Mouse (Mus musculus) lung, embryonic 15.5 days (tissue): Measurements from ENCODE around the gene Pla1a. TPM values are rescaled to one million over a fixed set of nuclear protein-coding genes. Genes with fewer than 3 reads are reported as not detected.

ENCODE experiments used
- ATAC-seq: fragments of 200-750 bp; cut with Nextera tagmentation; 2 replicates; pipeline ENCODE4 v1.8.0; 2017; ENCODE audit warnings: moderate number of reproducible peaks, borderline replicate concordance; ENCODE audit not compliant: low FRiP score, low TSS enrichment; ENCODE audit errors: extremely low read depth
- H3K27ac ChIP-seq: fragments of 300-500 bp; sonication (generic); 2 replicates; pipeline ENCODE4 v1.5.1; 2015; ENCODE audit warnings: moderate library complexity, mild to moderate bottlenecking, inconsistent platforms
- H3K27me3 ChIP-seq: fragments of 300-500 bp; sonication (generic); 2 replicates; pipeline ENCODE4 v1.6.1; 2015; ENCODE audit warnings: inconsistent platforms
- H3K36me3 ChIP-seq: fragments of 300-500 bp; sonication (generic); 2 replicates; pipeline ENCODE4 v1.6.1; 2015; ENCODE audit warnings: inconsistent platforms
- H3K4me1 ChIP-seq: fragments of 300-500 bp; sonication (generic); 2 replicates; pipeline ENCODE4 v1.6.1; 2015; ENCODE audit warnings: inconsistent platforms
- H3K4me2 ChIP-seq: fragments of 300-500 bp; sonication (generic); 2 replicates; pipeline ENCODE4 v1.6.1; 2015; ENCODE audit warnings: inconsistent platforms, mild to moderate bottlenecking, moderate library complexity
- H3K4me3 ChIP-seq: fragments of 300-500 bp; sonication (generic); 2 replicates; pipeline ENCODE4 v1.5.1; 2015; ENCODE audit warnings: mild to moderate bottlenecking, inconsistent platforms
- H3K9ac ChIP-seq: fragments of 300-500 bp; sonication (generic); 2 replicates; pipeline ENCODE4 v1.6.1; 2015; ENCODE audit warnings: inconsistent platforms
- H3K9me3 ChIP-seq: fragments of 300-500 bp; sonication (generic); 2 replicates; pipeline ENCODE4 v1.6.1; 2016; ENCODE audit warnings: inconsistent platforms
- WGBS: fragments of 180-500 bp; shearing (Covaris S2); methylation state at CpG from one replicate; pipeline ENCODE4 v1.1.7; 2015; 5-methylcytosine and 5-hydroxymethylcytosine counted together
- polyA plus RNA-seq: library from polyadenylated mRNA; unstranded; fragments of >200 nt; fragmentation: Nextera tagmentation; extraction: Ambion mirVana; gene quantifications from 2 replicates; pipeline ENCODE4 v1.2.1, GENCODE M21; 2015

Gene Pla1a
- polyA plus RNA-seq, 1 experiment from 2014 or later = 0.66 TPM

- Histone ChIP-seq H3K36me3 (no peaks in the 10 kb centered on the region), H3K4me2 (no peak overlapping the region), H3K4me1 (no peaks in the 10 kb centered on the region), H3K9ac (no peak overlapping the region), H3K27ac (no peak overlapping the region), H3K9me3 (no peaks in the 10 kb centered on the region), H3K27me3 (no peaks in the 10 kb centered on the region), H3K4me3 (no peak overlapping the region)
- WGBS = 100% methylated on average over 8 of the region's 8 CpGs
- ATAC-seq = no peak
Observed at GRCm38 (mm10) chr16:38408416-38408815, 24.5 kb downstream of the Pla1a start.

- ATAC-seq = no peak
- H3K27me3 ChIP-seq = no peaks in the 10 kb centered on the region
- no peaks in the 10 kb centered on the region for H3K9me3 ChIP-seq
- 45% methylated on average over 5 of the region's 5 CpGs for WGBS
- H3K4me1 ChIP-seq = no peaks in the 10 kb centered on the region
- H3K36me3 ChIP-seq = no peaks in the 10 kb centered on the region
- H3K4me3 ChIP-seq = no peak overlapping the region
- no peak overlapping the region for H3K27ac ChIP-seq
- H3K9ac ChIP-seq = no peak overlapping the region
- no peak overlapping the region for H3K4me2 ChIP-seq
Observed at GRCm38 (mm10) chr16:38407584-38407983, 25.4 kb downstream of the Pla1a start.

- Histone ChIP-seq H3K4me1 (no peaks in the 10 kb centered on the region), H3K4me3 (no peak overlapping the region), H3K4me2 (no peak overlapping the region), H3K27ac (no peak overlapping the region), H3K27me3 (no peaks in the 10 kb centered on the region), H3K36me3 (no peaks in the 10 kb centered on the region), H3K9me3 (no peaks in the 10 kb centered on the region), H3K9ac (no peak overlapping the region)
- 65% methylated on average over 6 of the region's 6 CpGs for WGBS
- ATAC-seq = no peak
Observed at GRCm38 (mm10) chr16:38406708-38407107, 26.2 kb downstream of the Pla1a start.

- ATAC-seq = no peak
- Histone ChIP-seq H3K9me3 (no peaks in the 10 kb centered on the region), H3K4me3 (no peak overlapping the region), H3K4me2 (no peak overlapping the region), H3K4me1 (no peaks in the 10 kb centered on the region), H3K27me3 (no peaks in the 10 kb centered on the region), H3K27ac (no peak overlapping the region), H3K9ac (no peak overlapping the region), H3K36me3 (no peaks in the 10 kb centered on the region)
- 64% methylated on average over 5 of the region's 5 CpGs for WGBS
Observed at GRCm38 (mm10) chr16:38406293-38406692, 26.7 kb downstream of the Pla1a start.

- Histone ChIP-seq H3K4me2 (no peak overlapping the region), H3K4me1 (peaks cover 14% of the 10 kb centered on the region), H3K27me3 (no peaks in the 10 kb centered on the region), H3K9me3 (no peaks in the 10 kb centered on the region), H3K27ac (no peak overlapping the region), H3K4me3 (no peak overlapping the region), H3K36me3 (no peaks in the 10 kb centered on the region), H3K9ac (no peak overlapping the region)
- 86% methylated on average over 7 of the region's 7 CpGs for WGBS
- ATAC-seq = no peak
Observed at GRCm38 (mm10) chr16:38403639-38404038, 29.3 kb downstream of the Pla1a start.

DNA sequence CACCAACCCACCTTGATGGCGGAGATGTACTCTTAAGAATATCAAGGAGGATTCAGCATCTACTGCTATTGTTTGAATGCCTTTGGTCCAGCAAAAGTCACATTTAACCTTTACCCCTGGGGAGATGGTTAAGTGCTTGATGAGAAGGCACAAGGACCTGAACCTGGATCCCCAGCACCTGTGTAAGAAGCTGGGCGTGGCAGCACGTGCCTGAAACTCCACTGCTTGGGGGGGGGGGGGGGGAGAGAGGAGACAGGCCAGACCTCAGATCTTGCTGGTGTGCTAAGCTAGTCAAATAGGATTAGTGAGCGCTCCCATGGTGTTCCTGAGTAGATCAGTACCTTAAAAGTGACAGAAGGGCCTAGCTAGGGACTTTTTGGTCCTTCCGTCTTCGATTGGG, 31.5 kb downstream of the Pla1a start:
- no peak overlapping the region for H3K27ac ChIP-seq
- WGBS = 81% methylated on average over 6 of the region's 6 CpGs
- peaks cover 16% of the 10 kb centered on the region for H3K4me1 ChIP-seq
- no peak for ATAC-seq
- H3K36me3 ChIP-seq = no peaks in the 10 kb centered on the region
- H3K9me3 ChIP-seq = no peaks in the 10 kb centered on the region
- no peak overlapping the region for H3K9ac ChIP-seq
- H3K4me3 ChIP-seq = no peak overlapping the region
- no peaks in the 10 kb centered on the region for H3K27me3 ChIP-seq
- no peak overlapping the region for H3K4me2 ChIP-seq

DNA sequence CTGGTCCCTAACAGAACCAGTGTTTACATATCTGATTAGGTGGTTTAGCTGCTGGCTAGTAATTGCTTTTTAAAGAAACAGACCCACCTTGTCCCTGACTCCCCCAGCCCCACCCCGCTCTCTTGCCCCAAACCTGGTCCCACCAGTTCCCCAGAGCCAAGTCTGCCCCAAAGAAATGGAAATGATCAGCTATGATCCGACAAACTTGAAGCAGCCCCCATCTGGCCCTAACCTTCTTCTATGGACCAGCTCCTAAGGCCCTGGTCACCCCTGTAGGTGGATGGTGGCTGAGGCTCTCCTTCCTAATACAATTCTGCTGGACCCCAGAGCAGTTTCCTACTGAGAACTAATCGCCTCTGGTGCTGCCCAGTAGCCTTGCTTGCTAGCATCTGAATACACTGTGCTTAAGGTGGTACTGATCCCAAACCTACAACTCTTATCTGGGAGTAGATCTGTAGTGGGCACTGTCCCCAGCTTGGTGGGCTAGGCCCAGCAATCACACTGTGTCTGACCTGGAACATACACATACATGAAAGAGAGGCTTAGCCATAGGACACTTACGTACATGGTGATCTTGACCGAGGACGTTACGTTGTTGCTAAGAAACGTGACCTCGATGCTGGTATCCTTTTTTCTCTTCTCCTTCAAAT, 32.5 kb downstream of the Pla1a start:
- 69% methylated on average over 9 of the region's 9 CpGs for WGBS

GRCm38 (mm10) chr16:38399531-38400231, 33.3 kb downstream of the Pla1a start:
- Histone ChIP-seq H3K9me3 (no peaks in the 10 kb centered on the region), H3K4me3 (peak overlapping the region; percentile 30), H3K9ac (peak overlapping the region; percentile 32; the same call in 1 of the 2 replicates), H3K4me2 (peak overlapping the region; percentile 59), H3K4me1 (peaks cover 22% of the 10 kb centered on the region), H3K27ac (peak overlapping the region; percentile 29; the same call in 1 of the 2 replicates), H3K36me3 (no peaks in the 10 kb centered on the region), H3K27me3 (no peaks in the 10 kb centered on the region)
- ATAC-seq = peak; percentile 85
- 15% methylated on average over 17 of the region's 17 CpGs for WGBS

More for the DNA sequence above, 32.5 kb downstream of the Pla1a start:
- Histone ChIP-seq H3K4me1 (peaks cover 22% of the 10 kb centered on the region), H3K27ac (0 out of 2 replicates have a peak overlapping the region, but pooled peaks have one; percentile 29), H3K4me2 (peak overlapping the region; percentile 59), H3K36me3 (no peaks in the 10 kb centered on the region), H3K4me3 (peak overlapping the region; percentile 30), H3K9ac (peak overlapping the region; percentile 32; the same call in 1 of the 2 replicates), H3K27me3 (no peaks in the 10 kb centered on the region), H3K9me3 (no peaks in the 10 kb centered on the region)
- ATAC-seq = no peak

- ATAC-seq = peak; percentile 16; the same call in 1 of the 2 replicates
- Histone ChIP-seq H3K27ac (peak overlapping the region; percentile 29; the same call in 1 of the 2 replicates), H3K36me3 (no peaks in the 10 kb centered on the region), H3K4me2 (peak overlapping the region; percentile 59), H3K27me3 (no peaks in the 10 kb centered on the region), H3K9me3 (no peaks in the 10 kb centered on the region), H3K9ac (no peak overlapping the region), H3K4me1 (peaks cover 22% of the 10 kb centered on the region), H3K4me3 (no peak overlapping the region)
- WGBS = 74% methylated on average over 3 of the region's 3 CpGs
Observed at GRCm38 (mm10) chr16:38399076-38399475, 33.9 kb downstream of the Pla1a start.

GRCm38 (mm10) chr16:38398266-38398665, 34.7 kb downstream of the Pla1a start:
- no peak overlapping the region for H3K4me3 ChIP-seq
- H3K4me2 ChIP-seq = no peak overlapping the region
- WGBS = 92% methylated on average over 6 of the region's 6 CpGs
- H3K9ac ChIP-seq = no peak overlapping the region
- no peaks in the 10 kb centered on the region for H3K27me3 ChIP-seq
- no peaks in the 10 kb centered on the region for H3K36me3 ChIP-seq
- no peak for ATAC-seq
- H3K27ac ChIP-seq = no peak overlapping the region
- peaks cover 22% of the 10 kb centered on the region for H3K4me1 ChIP-seq
- H3K9me3 ChIP-seq = no peaks in the 10 kb centered on the region

GRCm38 (mm10) chr16:38396155-38396554, 36.8 kb downstream of the Pla1a start:
- no peaks in the 10 kb centered on the region for H3K36me3 ChIP-seq
- WGBS = 24% methylated on average over 13 of the region's 13 CpGs
- peak overlapping the region; percentile 40 for H3K4me2 ChIP-seq
- H3K9me3 ChIP-seq = no peaks in the 10 kb centered on the region
- no peak overlapping the region for H3K4me3 ChIP-seq
- no peak overlapping the region for H3K27ac ChIP-seq
- peaks cover 22% of the 10 kb centered on the region for H3K4me1 ChIP-seq
- ATAC-seq = peak; percentile 37; the same call in 1 of the 2 replicates
- no peaks in the 10 kb centered on the region for H3K27me3 ChIP-seq
- H3K9ac ChIP-seq = no peak overlapping the region

GRCm38 (mm10) chr16:38395060-38395730, 37.8 kb downstream of the Pla1a start:
- Histone ChIP-seq H3K9me3 (no peaks in the 10 kb centered on the region), H3K36me3 (no peaks in the 10 kb centered on the region), H3K27me3 (no peaks in the 10 kb centered on the region), H3K9ac (no peak overlapping the region), H3K4me2 (no peak overlapping the region), H3K4me1 (peaks cover 20% of the 10 kb centered on the region), H3K4me3 (no peak overlapping the region), H3K27ac (no peak overlapping the region)
- WGBS = 42% methylated on average over 6 of the region's 6 CpGs
- no peak for ATAC-seq
